Comparison of ENCODE assay signal across 8 mouse cellular contexts in genomic region chr6:136554774-136555522, GRCm38 (mm10). TPM values are rescaled to one million over a fixed set of nuclear protein-coding genes. Genes with fewer than 3 reads are reported as not detected.
A peak's percentile ranks its signal among the peaks of the same experiment; 100 is the strongest.
DNase-seq lines count a peak whose midpoint lies in the region; ATAC-seq and TF ChIP-seq lines count a peak whose summit lies in the region.

No protein-coding gene starts in this region.

- H3K27me3 ChIP-seq in forebrain, postnatal 0 days (ENCODE audit: insufficient read depth, low read length), result no peaks in the 10 kb centered on the region
- H3K27me3 ChIP-seq in midbrain, embryonic 12.5 days, result no peaks in the 10 kb centered on the region

- TF ChIP-seq CTCF in left cerebral cortex, adult 2 months (IDR thresholded peaks at IDR 0.05), result no peak
- no peak for TF ChIP-seq CTCF in forebrain, postnatal 0 days (IDR thresholded peaks at IDR 0.05; ENCODE audit: low read depth)

- ATAC-seq in activated CD4-positive, CD25-positive, alpha-beta regulatory T cell, adult 4 months, result peak; percentile 66
- no peak for ATAC-seq in forebrain, postnatal 0 days
- ATAC-seq in midbrain, embryonic 12.5 days (ENCODE audit: low FRiP score, low read depth), result peak; percentile 28; the same call in 1 of the 2 replicates

- WGBS in forebrain, postnatal 0 days, result 58% methylated on average over 7 of the region's 7 CpGs
- 83% methylated on average over 7 of the region's 7 CpGs for WGBS in midbrain, embryonic 12.5 days

- no peak overlapping the region for H3K4me2 ChIP-seq in forebrain, postnatal 0 days (ENCODE audit: low read depth)
- H3K4me2 ChIP-seq in midbrain, embryonic 12.5 days (replicated peaks), result no peak overlapping the region

- peaks cover 3% of the 10 kb centered on the region for H3K36me3 ChIP-seq in forebrain, postnatal 0 days (ENCODE audit: insufficient read depth)
- peaks cover 4% of the 10 kb centered on the region for H3K36me3 ChIP-seq in midbrain, embryonic 12.5 days

- H3K4me3 ChIP-seq in left cerebral cortex, adult 2 months, result peak overlapping the region; percentile 32
- no peak overlapping the region for H3K4me3 ChIP-seq in forebrain, postnatal 0 days (ENCODE audit: low read depth, low read length)
- no peak overlapping the region for H3K4me3 ChIP-seq in midbrain, embryonic 12.5 days

- DNase-seq in left cerebral cortex, adult 2 months (ENCODE audit: extremely low spot score in 1 of 2, low spot score in 2 of 2), result no peak
- DNase-seq in left cerebral cortex, postnatal 4 days, result no peak
- peak; percentile 64 for DNase-seq in forebrain, postnatal 0 days
- peak; percentile 40 to 57 for DNase-seq in kidney, postnatal 25 days
- no peak for DNase-seq in ovary, postnatal 36 days (ENCODE audit: low spot score)
- DNase-seq in gastrocnemius, adult 8-10 months (ENCODE audit: low spot score in 2 of 2), result no peak

- H3K9me3 ChIP-seq in forebrain, postnatal 0 days (ENCODE audit: low read length), result no peaks in the 10 kb centered on the region
- no peaks in the 10 kb centered on the region for H3K9me3 ChIP-seq in midbrain, embryonic 12.5 days

- 0 out of 2 replicates have a peak, but pooled peaks cover 3% of the 10 kb centered on the region for H3K4me1 ChIP-seq in forebrain, postnatal 0 days (ENCODE audit: insufficient read depth)
- peaks cover 19% of the 10 kb centered on the region for H3K4me1 ChIP-seq in midbrain, embryonic 12.5 days

- intact Hi-C loops in left cerebral cortex, adult 2 months (cut with DNase I), result loop anchor here (1.0 kb wide), 2 partner anchors 89 to 133 kb away; no protein-coding TSS in a partner anchor
- intact Hi-C loops in left cerebral cortex, postnatal 4 days (cut with DNase I), result loop anchor here (5.0 kb wide), 1 partner anchor 88 kb away; no protein-coding TSS in a partner anchor

- no peak overlapping the region for H3K9ac ChIP-seq in forebrain, postnatal 0 days
- H3K9ac ChIP-seq in midbrain, embryonic 12.5 days (replicated peaks), result no peak overlapping the region

- H3K27ac ChIP-seq in left cerebral cortex, adult 2 months, result peak overlapping the region; percentile 79
- H3K27ac ChIP-seq in forebrain, postnatal 0 days (ENCODE audit: low read depth, low read length), result peak overlapping the region; percentile 73
- peak overlapping the region; percentile 76 for H3K27ac ChIP-seq in midbrain, embryonic 12.5 days (replicated peaks)

RNA-seq across cellular contexts. Expression of gene Atf7ip, which starts 49.0 kb away (rescaled TPM):
- total RNA-seq in left cerebral cortex, adult 2 months (2021), result 100 to 1,000 TPM; 119 to 122 TPM
- 100 to 1,000 TPM; 142 TPM for total RNA-seq in left cerebral cortex, postnatal 4 days (2021)
- polyA plus RNA-seq in activated CD4-positive, CD25-positive, alpha-beta regulatory T cell, adult 4 months (2017; shearing (Covaris generic)), result 10 to 100 TPM; 72.8 to 79.5 TPM
- total RNA-seq in forebrain, postnatal 0 days (2014; rRNA removed), result 35.0 and 54.8 TPM in 2 replicates
- polyA plus RNA-seq in forebrain, postnatal 0 days (2015; fragmentation: Nextera tagmentation; extraction: Ambion mirVana), result 12.6 and 23.5 TPM in 2 replicates
- 61.4 TPM in 2 replicates for polyA plus RNA-seq in midbrain, embryonic 12.5 days (2016; fragmentation: Nextera tagmentation; extraction: Ambion mirVana)
- total RNA-seq in gastrocnemius, adult 8-10 months (2022), result 10 to 100 TPM; 35.7 to 46.2 (median 42.5) TPM

Comparison
In these comparisons a context has a peak if more than half of its experiments do, and no peak if none do; other contexts are left out.
1. DNase-seq: peak in forebrain, postnatal 0 days (single experiment) and kidney, postnatal 25 days (2 of 2); none in left cerebral cortex, adult 2 months (0 of 2), left cerebral cortex, postnatal 4 days (single experiment), ovary, postnatal 36 days (single experiment) and gastrocnemius, adult 8-10 months (0 of 2).
2. Peak in every context shown above with its lines, with median percentiles within 50 percentile points of each other: H3K27ac ChIP-seq.